Mouse (Mus musculus) limb, embryonic 13.5 days (tissue): ENCODE measurements around the gene H2-Eb1. TPM values are rescaled to one million over a fixed set of nuclear protein-coding genes. Genes with fewer than 3 reads are reported as not detected.

Experiments
- ATAC-seq: fragments of 200-750 bp; cut with Nextera tagmentation; 2 replicates; pipeline ENCODE4 v1.8.0; 2017; ENCODE audit warnings: low read depth, moderate number of reproducible peaks, moderate TSS enrichment; ENCODE audit not compliant: low FRiP score
- H3K27ac ChIP-seq: fragments of 300-500 bp; sonication (generic); 2 replicates; pipeline ENCODE4 v1.5.1; 2015; ENCODE audit warnings: inconsistent platforms, mild to moderate bottlenecking, moderate library complexity
- H3K27me3 ChIP-seq: fragments of 300-500 bp; sonication (generic); 2 replicates; pipeline ENCODE4 v1.6.1; 2015; ENCODE audit warnings: mild to moderate bottlenecking, inconsistent platforms
- H3K36me3 ChIP-seq: fragments of 300-500 bp; sonication (generic); 2 replicates; pipeline ENCODE4 v1.6.1; 2015; ENCODE audit warnings: inconsistent platforms, mild to moderate bottlenecking, moderate library complexity
- H3K4me1 ChIP-seq: fragments of 300-500 bp; sonication (generic); 2 replicates; pipeline ENCODE4 v1.6.1; 2015; ENCODE audit warnings: inconsistent platforms
- H3K4me2 ChIP-seq: fragments of 300-500 bp; sonication (generic); replicated peaks from 2 replicates; pipeline ENCODE4 v1.6.1; 2015; ENCODE audit warnings: inconsistent platforms, mild to moderate bottlenecking, moderate library complexity
- H3K4me3 ChIP-seq: fragments of 300-500 bp; sonication (generic); 2 replicates; pipeline ENCODE4 v1.5.1; 2015; ENCODE audit warnings: moderate library complexity, mild to moderate bottlenecking, inconsistent platforms
- H3K9ac ChIP-seq: fragments of 300-500 bp; sonication (generic); 2 replicates; pipeline ENCODE4 v1.6.1; 2015; ENCODE audit warnings: mild to moderate bottlenecking, inconsistent platforms
- H3K9me3 ChIP-seq: fragments of 300-500 bp; sonication (generic); 2 replicates; pipeline ENCODE4 v1.6.1; 2016; ENCODE audit warnings: inconsistent platforms
- WGBS: fragments of 180-500 bp; shearing (Covaris S2); methylation state at CpG from one replicate; pipeline ENCODE4 v1.1.7; 2015; 5-methylcytosine and 5-hydroxymethylcytosine counted together
- polyA plus RNA-seq: library from polyadenylated mRNA; unstranded; fragments of >200 nt; fragmentation: Nextera tagmentation; extraction: Ambion mirVana; gene quantifications from 2 replicates; pipeline ENCODE4 v1.2.1, GENCODE M21; 2015

Gene H2-Eb1
- polyA plus RNA-seq, 1 experiment from 2014 or later = 2.9 TPM

DNA sequence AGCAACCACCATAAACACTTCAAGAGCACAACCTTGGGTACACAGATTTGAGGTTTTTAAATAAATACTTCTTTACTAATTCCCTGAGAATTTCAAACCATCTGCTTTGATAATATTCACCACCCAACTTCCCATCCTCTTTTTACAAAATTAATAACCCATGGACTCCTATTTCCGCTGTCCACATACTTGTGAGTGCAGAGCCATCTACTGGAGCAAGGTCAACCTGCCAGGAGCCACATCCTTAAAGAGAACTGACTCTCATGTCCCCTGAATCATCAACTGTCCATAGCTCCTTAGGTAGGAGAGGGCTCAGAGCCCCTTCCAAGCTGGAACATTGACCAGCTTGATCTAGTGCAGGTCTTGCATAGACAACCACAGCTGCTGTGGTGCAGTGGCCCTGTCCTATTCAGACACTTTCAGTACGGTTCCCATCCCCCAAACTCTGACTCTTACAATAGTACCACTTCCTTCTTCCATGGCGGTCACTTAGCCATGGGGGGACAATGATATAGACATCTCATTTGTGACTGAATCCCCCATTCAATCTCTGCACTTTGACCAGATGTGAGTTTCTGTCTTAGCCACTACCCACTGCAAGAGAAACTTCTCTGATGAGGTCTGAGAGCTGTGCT is 58.1 kb downstream of the H2-Eb1 start:
- 91% methylated on average over 3 of the region's 3 CpGs for WGBS
- no peak for ATAC-seq
- H3K9ac ChIP-seq = no peak overlapping the region
- H3K27me3 ChIP-seq = peaks cover 3% of the 10 kb centered on the region; the same call in 1 of the 2 replicates
- no peak overlapping the region for H3K4me3 ChIP-seq
- no peaks in the 10 kb centered on the region for H3K4me1 ChIP-seq
- no peak overlapping the region for H3K27ac ChIP-seq
- H3K9me3 ChIP-seq = no peaks in the 10 kb centered on the region
- no peaks in the 10 kb centered on the region for H3K36me3 ChIP-seq
- no peak overlapping the region for H3K4me2 ChIP-seq

DNA sequence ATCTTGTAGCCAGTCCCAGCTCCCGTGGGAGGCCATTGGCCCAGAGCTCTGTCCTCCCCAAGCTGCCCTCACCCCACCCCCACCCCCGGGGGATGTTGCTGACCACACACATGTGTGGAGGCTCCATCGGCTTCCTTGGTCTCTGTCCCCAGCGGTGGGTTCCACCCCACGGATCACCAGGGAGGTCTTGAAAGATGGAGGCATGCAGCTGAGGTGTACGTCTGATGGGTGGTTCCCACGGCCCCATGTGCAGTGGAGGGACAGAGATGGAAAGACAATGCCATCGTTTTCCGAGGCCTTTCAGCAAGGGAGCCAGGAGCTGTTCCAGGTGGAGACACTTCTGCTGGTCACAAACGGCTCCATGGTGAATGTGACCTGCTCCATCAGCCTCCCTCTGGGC is 59.4 kb downstream of the H2-Eb1 start:
- H3K4me2 ChIP-seq = no peak overlapping the region
- no peak overlapping the region for H3K9ac ChIP-seq
- 79% methylated on average over 10 of the region's 10 CpGs for WGBS

More for the DNA sequence above, 59.4 kb downstream of the H2-Eb1 start:
- no peak for ATAC-seq
- Histone ChIP-seq H3K36me3 (no peaks in the 10 kb centered on the region), H3K27ac (no peak overlapping the region), H3K4me3 (no peak overlapping the region), H3K27me3 (no peaks in the 10 kb centered on the region), H3K4me1 (no peaks in the 10 kb centered on the region), H3K9me3 (no peaks in the 10 kb centered on the region)

Other genes with a start within 250 kb of the H2-Eb1 start
- 0.55 and 0.65 TPM in 2 replicates for gene H2-Oa, start 213.5 kb upstream of the H2-Eb1 start, polyA plus RNA-seq
- gene H2-DMa, start 186.3 kb upstream of the H2-Eb1 start, polyA plus RNA-seq = 14.2 and 15.6 TPM in 2 replicates
- 132 and 133 TPM in 2 replicates for gene Brd2, start 183.2 kb upstream of the H2-Eb1 start, polyA plus RNA-seq
- gene H2-DMb2, start 162.6 kb upstream of the H2-Eb1 start, polyA plus RNA-seq = 0.15 and 0.38 TPM in 2 replicates
- 1.5 and 1.7 TPM in 2 replicates for gene H2-DMb1, start 152.8 kb upstream of the H2-Eb1 start, polyA plus RNA-seq
- gene Tap1, start 118.3 kb upstream of the H2-Eb1 start, polyA plus RNA-seq = 8.0 and 8.4 TPM in 2 replicates
- 2.7 and 3.6 TPM in 2 replicates for gene Psmb9, start 118.1 kb upstream of the H2-Eb1 start, polyA plus RNA-seq
- 5.5 and 5.6 TPM in 2 replicates for gene Psmb8, start 108.1 kb upstream of the H2-Eb1 start, polyA plus RNA-seq
- gene Tap2, start 102.3 kb upstream of the H2-Eb1 start, polyA plus RNA-seq = 2.0 and 3.1 TPM in 2 replicates
- not detected in 2 replicates for gene H2-Ob, start 67.0 kb upstream of the H2-Eb1 start, polyA plus RNA-seq
- 2.9 and 4.2 TPM in 2 replicates for gene H2-Ab1, start 48.2 kb upstream of the H2-Eb1 start, polyA plus RNA-seq
- 2.2 and 2.6 TPM in 2 replicates for gene H2-Aa, start 18.0 kb upstream of the H2-Eb1 start, polyA plus RNA-seq
- gene H2-Eb2, start 19.8 kb downstream of the H2-Eb1 start, polyA plus RNA-seq = not detected in 2 replicates
- gene Btnl2, start 49.0 kb downstream of the H2-Eb1 start, polyA plus RNA-seq = 0.05 and 0.09 TPM in 2 replicates
- not detected in 2 replicates for gene Btnl1, start 71.3 kb downstream of the H2-Eb1 start, polyA plus RNA-seq
- gene BC051142, start 93.0 kb downstream of the H2-Eb1 start, polyA plus RNA-seq = 0.47 and 0.69 TPM in 2 replicates
- not detected in 2 replicates for gene Btnl4, start 171.5 kb downstream of the H2-Eb1 start, polyA plus RNA-seq
- not detected in 2 replicates for gene Btnl6, start 211.5 kb downstream of the H2-Eb1 start, polyA plus RNA-seq